Mouse (Mus musculus): Measurements from ENCODE around the gene Ccdc71l.

Gene Ccdc71l

DNA sequence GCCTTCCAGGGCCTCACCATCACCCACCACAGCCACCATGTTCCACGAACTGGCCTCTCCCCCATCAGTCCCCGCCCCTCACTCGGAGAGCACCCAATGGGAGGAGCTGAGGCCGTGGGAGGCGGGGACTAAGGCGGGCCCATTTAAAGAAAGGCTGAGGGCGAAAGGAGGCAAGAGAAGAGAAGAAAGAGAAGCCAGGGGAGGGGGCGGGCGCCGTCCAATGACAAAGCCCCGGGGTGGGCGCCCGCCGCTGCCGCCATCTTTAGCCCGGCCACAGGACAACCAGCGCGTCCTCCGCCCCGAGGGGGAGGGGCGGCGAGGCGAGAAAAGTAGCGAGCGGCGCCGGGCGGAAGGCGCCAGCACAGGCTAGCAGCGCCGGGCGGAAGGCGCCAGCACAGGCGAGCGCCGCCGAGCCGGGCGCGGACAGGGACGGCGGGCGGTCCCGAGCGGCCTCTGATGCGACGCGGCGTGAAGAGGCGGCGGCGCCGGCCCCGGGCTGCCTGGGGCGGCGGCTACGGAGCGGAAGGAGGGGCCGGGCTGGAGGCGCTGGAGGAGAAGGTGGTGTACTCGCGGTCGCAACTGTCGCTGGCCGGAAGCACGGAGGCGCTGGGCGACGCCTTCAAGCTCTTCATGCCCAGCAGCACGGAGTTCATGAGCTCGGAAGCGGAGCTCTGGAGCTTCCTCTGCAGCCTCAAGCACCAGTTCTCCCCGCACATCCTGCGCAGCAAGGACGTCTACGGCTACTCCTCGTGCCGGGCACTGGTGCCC is at the start of gene Ccdc71l:
TSS of gene Ccdc71l (plus strand) at position 177 of the 768 bp plus-strand sequence.
- peak; percentile 88 for DNase-seq

DNA sequence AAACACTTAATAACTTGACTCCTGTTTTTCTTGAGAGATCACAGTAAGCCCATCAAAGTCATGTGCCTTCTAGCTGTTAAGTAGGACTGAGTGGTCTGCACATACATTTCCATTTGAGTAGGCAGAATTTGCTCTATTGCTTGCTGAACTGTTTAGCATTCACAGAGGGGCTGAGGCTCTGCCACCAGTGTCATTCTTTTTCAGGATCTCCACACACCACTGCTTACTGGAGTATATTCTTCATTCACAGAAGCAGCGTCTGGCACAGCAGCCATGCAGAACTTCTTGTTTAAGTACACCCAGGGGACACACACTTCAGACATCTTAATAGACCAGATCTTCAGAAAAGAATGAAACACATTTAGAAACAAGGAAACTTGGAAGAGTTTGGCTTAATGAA is 39.4 kb upstream of the Ccdc71l start:
- no peak for DNase-seq

DNA sequence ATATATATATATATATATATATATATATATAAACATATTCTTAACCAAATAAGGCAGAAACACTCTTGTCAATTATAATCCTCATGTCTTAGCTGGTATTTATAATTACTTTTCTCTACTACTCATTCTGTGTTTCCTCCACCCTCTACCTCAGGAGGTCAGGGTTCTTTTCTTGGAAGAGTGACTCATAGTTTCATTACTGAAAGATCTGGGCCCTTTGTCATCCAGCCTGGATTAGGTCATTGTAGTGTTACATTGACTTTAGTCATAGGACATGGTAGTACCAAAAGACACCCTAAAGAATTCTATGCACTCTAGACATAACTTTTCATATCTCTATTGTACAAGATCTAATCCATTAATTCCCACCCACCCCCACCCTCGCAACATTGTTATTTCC is 35.0 kb upstream of the Ccdc71l start:
- DNase-seq = no peak

DNA sequence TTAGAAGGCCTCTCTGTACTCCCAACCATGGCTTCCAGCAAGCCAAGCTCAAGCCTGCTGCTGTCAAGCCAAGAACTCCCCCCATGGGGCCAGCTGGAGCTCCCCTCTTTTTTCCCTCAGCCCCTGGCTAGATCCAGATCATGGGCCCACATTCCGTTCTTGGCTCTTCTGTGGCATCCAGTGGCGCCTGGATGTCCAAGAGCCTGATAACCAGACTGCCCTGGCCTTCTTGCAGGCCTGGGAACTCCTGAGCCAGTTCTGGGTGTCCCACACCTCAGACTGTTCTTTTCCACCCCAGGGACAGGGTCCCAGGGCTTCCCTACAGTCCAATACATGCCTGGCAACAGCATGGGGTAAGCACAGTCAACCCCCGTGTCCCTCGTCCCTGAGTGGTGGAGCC is 32.4 kb upstream of the Ccdc71l start:
- no peak for DNase-seq

DNA sequence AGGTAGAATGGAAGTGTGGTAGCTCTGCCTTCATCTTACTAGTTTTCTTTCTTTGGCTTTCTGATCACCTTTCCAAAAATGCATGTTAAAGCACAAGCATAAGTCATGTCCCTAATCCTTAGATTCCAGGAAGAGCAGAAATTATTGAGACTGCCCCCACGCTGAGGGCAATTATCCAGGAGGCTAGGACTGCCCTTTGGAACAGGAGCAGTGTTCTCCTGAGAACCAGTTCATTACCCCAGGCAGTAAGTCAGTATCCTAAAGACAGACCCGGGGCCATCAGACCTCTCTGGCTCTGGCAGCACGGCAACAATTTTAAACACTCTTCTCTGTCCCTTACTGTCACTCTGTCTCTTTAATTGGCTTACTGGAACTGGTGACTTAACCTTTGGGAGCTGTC is 30.0 kb upstream of the Ccdc71l start:
- DNase-seq = no peak

DNA sequence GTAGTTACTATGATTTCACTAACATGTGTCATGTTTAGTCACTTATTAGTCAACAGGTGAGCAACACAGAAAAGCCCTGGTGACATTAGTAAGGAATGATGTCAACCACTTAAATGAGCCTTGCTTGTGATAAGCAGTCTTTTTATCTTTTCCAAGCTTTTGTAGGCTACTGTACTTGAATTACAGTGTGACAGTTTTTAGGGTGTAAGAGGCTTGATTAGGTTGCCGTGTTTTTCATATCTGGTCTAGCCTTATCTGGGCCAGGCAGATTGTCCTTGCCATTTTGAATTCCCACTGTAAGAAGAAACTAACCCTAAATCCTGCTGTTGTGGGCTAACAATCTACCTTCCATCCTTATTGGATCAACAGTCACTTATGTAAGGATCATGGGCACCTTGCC is 26.6 kb upstream of the Ccdc71l start:
- DNase-seq = no peak

DNA sequence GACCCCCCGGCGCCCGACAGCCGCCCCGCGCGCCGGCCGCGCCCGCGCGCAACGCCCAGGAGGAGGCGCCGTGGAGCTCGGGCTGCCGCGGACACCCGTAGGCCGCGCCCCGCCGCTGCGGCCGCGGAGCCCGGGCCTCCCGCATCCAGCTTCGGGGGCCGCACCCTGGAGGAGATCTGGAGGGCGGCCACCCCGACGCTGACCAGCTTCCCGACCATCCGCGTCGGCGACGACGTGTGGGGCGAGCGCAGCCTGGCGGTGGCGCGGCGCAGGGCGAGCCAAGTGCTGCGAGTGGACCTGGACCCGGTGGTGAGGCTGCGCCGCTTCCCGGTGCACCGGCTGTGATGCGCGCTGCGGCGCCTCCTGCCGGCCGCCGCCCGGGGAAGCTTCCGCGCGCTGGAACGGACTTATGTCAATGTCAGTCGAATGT is 807 bp downstream of the Ccdc71l start:
- DNase-seq = peak; percentile 91

DNA sequence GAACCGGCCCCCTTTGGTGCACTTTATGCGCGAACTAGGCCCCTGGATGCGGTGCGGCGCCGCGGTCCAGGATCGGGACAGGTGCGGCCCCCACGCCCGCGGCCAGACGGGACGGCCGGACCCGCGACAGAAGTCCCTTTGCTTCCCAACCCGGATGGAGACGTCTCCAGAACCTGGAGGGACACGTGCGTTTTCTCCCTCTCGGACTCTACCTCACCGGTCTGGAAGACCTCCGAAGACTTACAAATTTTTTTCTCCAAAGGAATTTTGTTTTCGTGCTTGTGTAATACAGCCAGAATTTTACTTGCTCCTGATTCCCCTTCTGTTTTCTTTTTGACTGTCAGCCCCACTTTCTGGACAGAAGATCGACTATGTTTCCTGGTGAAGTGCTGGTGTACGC is 1.2 kb downstream of the Ccdc71l start:
- no peak for DNase-seq

DNA sequence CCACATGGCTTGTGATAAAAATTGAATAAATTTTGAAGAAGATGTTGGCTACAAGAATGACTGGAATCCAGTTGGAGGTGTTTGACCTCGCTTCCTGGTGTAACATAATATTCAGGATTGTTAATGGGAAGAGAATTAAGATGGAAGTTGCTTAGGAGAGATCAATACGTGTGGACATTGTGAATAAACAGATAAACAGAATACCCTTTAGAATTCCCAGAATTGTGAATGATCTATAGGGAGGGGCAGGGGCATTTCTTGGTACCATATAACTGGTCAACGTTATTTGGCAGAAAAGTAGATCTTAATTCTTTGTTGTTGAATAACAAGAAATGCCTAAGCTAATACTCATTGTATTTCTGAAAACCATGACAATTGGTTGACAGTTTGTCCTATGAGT is 2.0 kb downstream of the Ccdc71l start:
- DNase-seq = no peak

DNA sequence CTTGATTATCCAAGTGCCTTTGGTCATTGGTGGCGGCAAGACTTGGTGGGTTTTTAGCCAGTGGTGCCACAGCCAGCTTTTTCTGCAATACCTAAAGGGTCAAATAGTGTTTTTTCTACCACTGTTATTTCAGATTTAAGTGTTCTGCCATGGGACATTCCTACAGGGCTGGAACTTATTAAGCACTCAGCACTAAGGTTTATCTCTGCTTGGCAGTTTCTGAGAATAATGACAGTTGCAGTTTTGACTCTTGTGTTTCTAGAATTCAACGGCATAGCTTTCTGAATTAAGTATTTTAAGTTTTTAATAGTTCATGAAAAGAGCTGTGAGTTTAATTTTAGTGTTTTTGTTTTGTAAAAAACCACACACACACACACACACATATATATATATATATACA is 2.5 kb downstream of the Ccdc71l start:
- DNase-seq = no peak

DNA sequence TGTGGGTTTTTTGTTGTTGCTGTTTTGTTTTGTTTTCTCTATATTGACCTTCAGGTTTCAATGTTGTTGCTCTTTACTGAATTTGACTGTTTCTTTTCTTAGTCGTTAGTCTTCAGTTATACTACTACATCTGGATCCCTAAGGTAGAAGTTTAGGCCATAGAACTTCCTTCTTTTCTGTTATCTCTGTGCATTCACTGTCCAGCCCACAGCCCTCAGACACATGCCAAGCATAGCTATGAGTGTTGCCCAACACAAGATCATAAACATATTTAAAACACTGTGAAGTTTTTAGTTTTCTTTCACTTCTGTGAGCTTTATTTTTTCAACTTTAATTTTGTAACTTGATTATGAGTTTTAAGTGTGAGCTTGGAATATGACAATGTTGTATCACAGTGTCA is 41.0 kb downstream of the Ccdc71l start:
- no peak for DNase-seq

DNA sequence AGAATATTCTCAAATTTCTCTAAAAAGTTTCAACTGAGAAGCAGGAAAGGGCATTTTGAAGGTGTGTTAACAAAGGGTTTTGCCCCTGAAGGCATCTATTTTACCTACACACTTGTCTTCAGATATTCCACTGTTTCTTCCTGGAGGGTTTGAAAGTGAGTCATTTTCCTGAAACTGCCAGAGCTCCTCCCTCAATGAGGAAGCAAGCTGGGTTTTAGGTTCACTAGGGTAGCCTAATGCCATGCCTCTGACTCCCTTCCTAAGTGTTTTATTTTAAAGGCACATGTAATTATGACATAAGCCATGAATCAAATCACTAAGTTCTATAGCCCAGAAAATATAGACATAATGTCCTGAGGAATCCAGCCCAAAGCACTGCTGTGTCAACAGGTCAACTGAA is 49.3 kb downstream of the Ccdc71l start:
- DNase-seq = no peak

DNA sequence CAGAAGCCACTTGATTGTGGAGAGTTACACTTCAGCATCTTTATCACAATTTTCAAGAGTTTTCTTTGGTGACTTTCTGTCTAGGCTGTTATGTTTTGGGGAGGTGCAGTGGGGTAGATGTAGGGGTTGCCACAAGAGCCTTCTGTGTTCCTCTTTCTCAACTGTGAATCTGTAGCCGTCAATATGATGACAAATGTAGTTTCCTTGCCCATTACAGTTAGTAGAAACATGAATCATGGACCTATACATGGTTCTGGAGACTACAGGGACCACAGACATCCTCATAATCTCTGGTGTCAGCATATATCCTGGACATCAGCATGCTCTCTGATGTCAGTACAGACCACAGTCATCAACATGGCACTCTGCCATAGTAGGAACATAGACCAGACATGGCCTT is 52.5 kb downstream of the Ccdc71l start:
- DNase-seq = no peak
